Mouse (Mus musculus) naive thymus-derived CD4-positive, alpha-beta T cell, adult 2 months (primary cell): ENCODE data around the gene Apln.

ENCODE experiments used
- DNase-seq: peaks from one replicate; pipeline ENCODE4 v3.0.0-alpha.2; 2011; ENCODE audit warnings: low read depth

The Apln gene

GRCm38 (mm10) chrX:48034144-48035113, at the start of gene Apln:
Gene Apln, minus strand, starts transcription at chrX:48034853.
- peak; percentile 13 for DNase-seq

- DNase-seq = no peak
These were observed 47.7 kb upstream of the Apln start for GRCm38 (mm10) chrX:48082364-48082763.

- no peak for DNase-seq
These were observed 42.3 kb upstream of the Apln start for GRCm38 (mm10) chrX:48076806-48077425.

GRCm38 (mm10) chrX:48074691-48075090, 40.0 kb upstream of the Apln start:
- no peak for DNase-seq

- DNase-seq = no peak
These were observed 37.7 kb upstream of the Apln start for GRCm38 (mm10) chrX:48072401-48072800.

GRCm38 (mm10) chrX:48071961-48072360, 37.3 kb upstream of the Apln start:
- no peak for DNase-seq

GRCm38 (mm10) chrX:48066891-48067290, 32.2 kb upstream of the Apln start:
- DNase-seq = no peak

GRCm38 (mm10) chrX:48064166-48064853, 29.7 kb upstream of the Apln start:
- no peak for DNase-seq

GRCm38 (mm10) chrX:48062481-48062880, 27.8 kb upstream of the Apln start:
- DNase-seq = no peak

GRCm38 (mm10) chrX:48054186-48055015, 19.7 kb upstream of the Apln start:
- peak; percentile 43 for DNase-seq

GRCm38 (mm10) chrX:48053743-48054142, 19.1 kb upstream of the Apln start:
- no peak for DNase-seq

GRCm38 (mm10) chrX:48046315-48046714, 11.7 kb upstream of the Apln start:
- DNase-seq = no peak

GRCm38 (mm10) chrX:48044261-48044660, 9.6 kb upstream of the Apln start:
- no peak for DNase-seq

GRCm38 (mm10) chrX:48042748-48043147, 8.1 kb upstream of the Apln start:
- DNase-seq = no peak

- DNase-seq = no peak
These were observed 5.7 kb upstream of the Apln start for GRCm38 (mm10) chrX:48040379-48040778.

GRCm38 (mm10) chrX:48033766-48034143, 898 bp downstream of the Apln start:
- DNase-seq = no peak

- DNase-seq = no peak
These were observed 1.6 kb downstream of the Apln start for GRCm38 (mm10) chrX:48033024-48033423.

- no peak for DNase-seq
These were observed 2.8 kb downstream of the Apln start for GRCm38 (mm10) chrX:48031866-48032265.

- no peak for DNase-seq
These were observed 4.1 kb downstream of the Apln start for GRCm38 (mm10) chrX:48030593-48030992.

- no peak for DNase-seq
These were observed 11.8 kb downstream of the Apln start for GRCm38 (mm10) chrX:48022811-48023210.

- peak; percentile 80 for DNase-seq
These were observed 14.7 kb downstream of the Apln start for GRCm38 (mm10) chrX:48019940-48020339.

- no peak for DNase-seq
These were observed 15.3 kb downstream of the Apln start for GRCm38 (mm10) chrX:48019359-48019758.
